Mouse (Mus musculus) liver, embryonic 16.5 days (tissue): ENCODE data around the gene Caln1. TPM values are rescaled to one million over a fixed set of nuclear protein-coding genes. Genes with fewer than 3 reads are reported as not detected.

Source experiments
- ATAC-seq: fragments of 200-750 bp; cut with Nextera tagmentation; 2 replicates; pipeline ENCODE4 v1.8.0; 2017; ENCODE audit warnings: low read depth, mild to moderate bottlenecking, moderate number of reproducible peaks, moderate library complexity
- H3K27ac ChIP-seq: fragments of 300-500 bp; sonication (generic); 2 replicates; pipeline ENCODE4 v1.5.1; 2014; ENCODE audit warnings: mild to moderate bottlenecking, low read length
- H3K27me3 ChIP-seq: fragments of 300-500 bp; sonication (generic); 2 replicates; pipeline ENCODE4 v1.6.1; 2014; ENCODE audit warnings: low read depth, low read length, mixed read lengths; ENCODE audit not compliant: control insufficient read depth, insufficient read depth
- H3K36me3 ChIP-seq: fragments of 300-500 bp; sonication (generic); 2 replicates; pipeline ENCODE4 v1.6.1; 2014; ENCODE audit warnings: mild to moderate bottlenecking; ENCODE audit not compliant: control insufficient read depth, insufficient read depth
- H3K4me1 ChIP-seq: fragments of 300-500 bp; sonication (generic); 2 replicates; pipeline ENCODE4 v1.6.1; 2014; ENCODE audit warnings: low read depth, low read length, mixed read lengths; ENCODE audit not compliant: control insufficient read depth
- H3K4me2 ChIP-seq: fragments of 300-500 bp; sonication (generic); 2 replicates; pipeline ENCODE4 v1.6.1; 2014; ENCODE audit warnings: low read depth, low read length, mixed read lengths
- H3K4me3 ChIP-seq: fragments of 300-500 bp; sonication (generic); 2 replicates; pipeline ENCODE4 v1.5.1; 2014; ENCODE audit warnings: low read depth, mild to moderate bottlenecking, low read length
- H3K9ac ChIP-seq: fragments of 300-500 bp; sonication (generic); 2 replicates; pipeline ENCODE4 v1.6.1; 2014; ENCODE audit warnings: low read depth, low read length
- H3K9me3 ChIP-seq: fragments of 300-500 bp; sonication (generic); replicated peaks from 2 replicates; pipeline ENCODE4 v1.6.1; 2016; ENCODE audit warnings: low read length; ENCODE audit not compliant: control insufficient read depth
- WGBS: fragments of 180-500 bp; shearing (Covaris S2); extraction: QIAGEN DNeasy Blood & Tissue Kit; methylation state at CpG from one replicate; pipeline ENCODE4 v1.1.7; 2014; ENCODE audit not compliant: insufficient replicate concordance; 5-methylcytosine and 5-hydroxymethylcytosine counted together
- polyA plus RNA-seq: library from polyadenylated mRNA; unstranded; fragments of >200 nt; fragmentation: Nextera tagmentation; extraction: Ambion mirVana; gene quantifications from 2 replicates; pipeline ENCODE4 v1.2.1, GENCODE M21; 2015

Gene Caln1
- polyA plus RNA-seq, 1 experiment from 2014 or later, result not detected

DNA sequence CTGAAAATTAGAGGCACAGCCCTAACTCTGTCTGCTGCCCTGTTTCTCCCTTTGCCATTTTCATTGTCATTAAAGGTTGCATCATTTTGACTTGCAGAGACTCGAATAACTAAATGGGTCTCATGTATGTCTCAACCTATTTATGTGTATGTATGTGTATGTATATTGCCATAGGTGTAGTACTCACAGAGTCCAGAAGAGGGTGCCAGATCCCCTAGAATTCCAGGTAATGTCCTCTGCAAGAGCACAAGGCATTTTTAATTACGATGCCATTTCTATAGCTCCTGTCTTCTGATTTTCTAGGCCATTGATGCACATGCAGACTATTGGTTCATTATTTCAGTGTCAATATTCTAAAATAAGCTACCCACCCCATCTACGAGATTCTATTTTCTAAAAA is 388.3 kb downstream of the Caln1 start:
- H3K4me1 ChIP-seq, result no peaks in the 10 kb centered on the region
- H3K27ac ChIP-seq, result no peak overlapping the region
- H3K36me3 ChIP-seq, result no peaks in the 10 kb centered on the region
- no peak overlapping the region for H3K9ac ChIP-seq
- 70% methylated on average over 3 of the region's 3 CpGs for WGBS
- H3K4me2 ChIP-seq, result no peak overlapping the region
- ATAC-seq, result no peak
- peaks cover 2% of the 10 kb centered on the region for H3K9me3 ChIP-seq
- no peaks in the 10 kb centered on the region for H3K27me3 ChIP-seq
- H3K4me3 ChIP-seq, result no peak overlapping the region

DNA sequence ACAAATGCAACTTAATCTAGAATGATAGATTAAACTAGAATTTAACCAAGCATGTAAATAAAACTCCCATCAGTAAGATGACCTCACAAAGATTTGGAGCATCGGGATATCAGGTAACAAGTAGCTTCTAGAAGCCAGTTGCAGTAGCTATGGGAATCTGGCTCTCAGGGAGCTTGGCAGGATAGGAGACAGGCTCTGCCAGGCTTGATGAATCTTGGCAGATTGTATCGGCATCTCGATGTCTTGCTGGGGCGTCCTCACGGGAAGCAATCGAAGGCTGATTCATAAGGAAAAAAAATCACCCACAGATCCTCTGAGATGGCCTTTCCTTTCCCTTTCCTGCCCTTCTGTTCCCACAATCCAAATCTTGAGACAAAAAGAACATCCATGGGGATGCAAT is 396.5 kb downstream of the Caln1 start:
- Histone ChIP-seq H3K4me2 (no peak overlapping the region), H3K36me3 (no peaks in the 10 kb centered on the region), H3K4me1 (no peaks in the 10 kb centered on the region), H3K27me3 (no peaks in the 10 kb centered on the region), H3K27ac (no peak overlapping the region), H3K9ac (no peak overlapping the region), H3K9me3 (peaks cover 2% of the 10 kb centered on the region; the same call in 1 of the 2 replicates), H3K4me3 (no peak overlapping the region)
- 76% methylated on average over 6 of the region's 6 CpGs for WGBS
- no peak for ATAC-seq

DNA sequence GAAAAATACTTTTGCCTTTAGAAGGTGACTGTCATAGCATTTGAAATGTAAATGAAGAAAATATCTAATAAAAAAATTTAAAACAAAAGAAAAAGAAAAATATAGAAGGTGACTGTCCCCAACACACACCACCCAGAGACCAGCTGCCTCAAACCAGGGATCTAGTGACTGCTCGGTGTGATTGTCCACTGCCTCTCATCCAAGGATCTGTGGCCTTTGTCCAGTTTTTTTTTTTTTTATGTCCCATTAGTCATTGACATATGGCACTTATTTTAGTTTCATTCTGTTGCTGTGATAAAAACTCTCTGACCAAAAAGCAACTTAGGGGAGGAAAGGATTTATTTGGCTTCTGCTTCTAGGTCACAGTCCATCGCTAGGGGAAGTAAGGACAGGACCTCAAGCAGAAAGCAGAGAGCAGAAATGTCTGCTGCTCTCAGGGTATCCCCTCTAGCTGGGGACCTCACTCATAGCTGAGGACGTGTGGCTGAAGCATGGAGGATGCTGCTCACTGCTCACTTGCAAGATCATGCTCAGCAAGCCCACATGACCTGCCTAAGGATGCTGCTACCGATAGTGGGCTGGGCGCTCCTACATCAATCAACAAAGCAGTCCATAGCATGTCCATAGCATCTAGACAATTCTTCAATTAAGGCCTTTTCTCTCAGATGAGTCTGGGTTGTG is 401.9 kb downstream of the Caln1 start:
- H3K27me3 ChIP-seq, result no peaks in the 10 kb centered on the region
- ATAC-seq, result no peak
- no peak overlapping the region for H3K27ac ChIP-seq
- H3K4me2 ChIP-seq, result no peak overlapping the region
- no peaks in the 10 kb centered on the region for H3K4me1 ChIP-seq
- no peak overlapping the region for H3K4me3 ChIP-seq
- no peaks in the 10 kb centered on the region for H3K9me3 ChIP-seq
- H3K36me3 ChIP-seq, result no peaks in the 10 kb centered on the region
- no peak overlapping the region for H3K9ac ChIP-seq
- WGBS, result 62% methylated on average over 5 of the region's 5 CpGs

DNA sequence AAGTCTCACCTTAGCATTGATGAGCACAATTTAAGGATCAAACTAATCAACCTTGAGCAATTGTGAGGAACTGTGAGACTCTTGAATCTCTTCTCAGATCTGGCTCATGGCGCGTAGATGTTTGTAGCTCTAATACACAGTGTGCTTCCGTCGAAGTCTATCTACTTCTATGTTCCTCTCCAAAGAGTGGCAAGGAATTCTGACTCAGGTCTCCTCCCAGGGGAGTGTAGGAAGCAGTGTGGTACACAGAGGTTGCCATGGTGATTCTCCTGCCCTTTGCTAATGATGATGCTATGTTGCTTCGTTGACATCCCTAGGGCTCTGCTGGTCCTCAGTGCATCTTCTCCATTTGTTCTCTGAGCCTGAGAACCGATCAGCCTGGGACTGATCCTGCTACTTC is 403.2 kb downstream of the Caln1 start:
- Histone ChIP-seq H3K9me3 (no peaks in the 10 kb centered on the region), H3K27me3 (no peaks in the 10 kb centered on the region), H3K36me3 (no peaks in the 10 kb centered on the region), H3K27ac (no peak overlapping the region), H3K4me3 (no peak overlapping the region), H3K9ac (no peak overlapping the region), H3K4me2 (no peak overlapping the region), H3K4me1 (no peaks in the 10 kb centered on the region)
- 74% methylated on average over 6 of the region's 6 CpGs for WGBS
- ATAC-seq, result no peak

DNA sequence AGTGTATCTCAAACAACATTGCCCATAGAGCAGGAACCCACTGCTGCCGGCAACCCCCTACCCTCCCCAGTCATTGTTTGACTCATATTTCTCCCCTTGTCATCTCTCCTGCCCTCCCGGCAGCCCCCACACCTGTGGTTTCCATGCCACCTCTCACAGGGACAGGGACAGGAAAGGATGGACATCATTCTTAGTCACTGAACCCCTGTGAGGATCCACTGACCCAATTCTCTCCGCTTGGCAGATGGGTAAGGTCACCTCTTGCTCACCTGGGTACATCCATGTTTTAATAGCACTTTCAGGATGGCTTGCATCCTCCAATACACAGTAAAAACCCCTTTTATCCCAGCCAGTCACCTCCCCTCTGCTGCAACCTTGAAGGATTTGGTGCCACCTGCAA is 405.7 kb downstream of the Caln1 start:
- Histone ChIP-seq H3K36me3 (no peaks in the 10 kb centered on the region), H3K9me3 (no peaks in the 10 kb centered on the region), H3K9ac (no peak overlapping the region), H3K27me3 (no peaks in the 10 kb centered on the region), H3K4me1 (no peaks in the 10 kb centered on the region), H3K27ac (no peak overlapping the region), H3K4me2 (no peak overlapping the region), H3K4me3 (no peak overlapping the region)
- no peak for ATAC-seq
- WGBS, result 68% methylated on average over 3 of the region's 3 CpGs

DNA sequence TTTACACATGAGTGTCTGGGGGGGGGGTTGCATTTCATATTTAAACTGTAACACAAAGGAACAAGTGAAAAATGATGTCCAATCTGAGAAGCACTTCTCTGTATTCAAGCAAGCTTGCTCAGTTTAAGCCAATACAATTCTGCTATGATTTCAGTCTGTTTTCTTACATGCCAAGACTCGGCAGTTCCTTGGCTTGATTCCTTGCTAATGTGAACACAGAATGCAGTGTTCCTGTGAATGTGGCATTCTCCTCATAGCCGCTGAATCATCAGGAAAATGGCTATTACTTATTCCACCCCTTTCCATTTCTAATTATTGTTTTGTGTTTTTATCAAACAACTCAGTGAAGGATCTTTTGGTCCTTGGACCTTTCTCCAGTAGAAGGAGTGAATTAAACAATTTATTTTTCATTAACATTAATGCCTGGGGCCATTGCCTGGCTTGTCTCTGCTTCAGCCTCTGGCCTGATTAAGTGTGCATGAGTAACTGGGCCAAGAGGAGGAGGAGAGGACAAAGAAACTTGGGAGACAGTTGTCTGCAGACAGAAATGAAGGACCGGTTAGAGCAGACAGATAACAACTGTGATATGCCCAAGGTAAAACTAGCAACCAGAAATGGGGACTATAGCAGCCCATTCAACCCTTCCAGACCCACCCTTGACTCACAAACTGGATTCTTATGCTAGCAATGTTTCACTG is 423.6 kb downstream of the Caln1 start:
- 61% methylated on average over 3 of the region's 3 CpGs for WGBS
- Histone ChIP-seq H3K36me3 (no peaks in the 10 kb centered on the region), H3K27ac (no peak overlapping the region), H3K9ac (no peak overlapping the region), H3K4me1 (no peaks in the 10 kb centered on the region), H3K4me2 (no peak overlapping the region), H3K27me3 (no peaks in the 10 kb centered on the region), H3K9me3 (no peaks in the 10 kb centered on the region), H3K4me3 (no peak overlapping the region)
- no peak for ATAC-seq

DNA sequence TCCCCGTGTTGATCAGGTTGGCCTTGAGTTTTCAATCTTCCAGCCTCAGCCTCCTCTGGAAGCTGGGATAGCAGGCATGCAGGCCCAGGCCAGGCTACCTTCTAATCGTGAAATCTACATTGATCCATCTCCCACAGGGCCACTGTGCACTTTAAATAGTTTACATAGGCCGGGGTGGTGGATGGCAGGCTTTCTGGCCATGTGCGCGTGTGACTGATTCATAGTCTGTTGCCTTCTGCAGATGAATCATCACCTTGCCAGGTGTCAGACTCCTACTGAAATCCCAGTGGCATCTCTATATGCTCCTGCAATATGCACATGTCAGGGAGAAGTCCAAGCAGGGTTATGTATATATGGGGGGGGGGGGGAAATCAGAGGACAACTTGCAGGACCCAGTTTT is 428.5 kb downstream of the Caln1 start:
- no peak overlapping the region for H3K27ac ChIP-seq
- 67% methylated on average over 5 of the region's 5 CpGs for WGBS
- no peak overlapping the region for H3K4me3 ChIP-seq
- H3K36me3 ChIP-seq, result no peaks in the 10 kb centered on the region
- no peaks in the 10 kb centered on the region for H3K4me1 ChIP-seq
- no peak for ATAC-seq
- no peak overlapping the region for H3K9ac ChIP-seq
- no peaks in the 10 kb centered on the region for H3K9me3 ChIP-seq
- no peaks in the 10 kb centered on the region for H3K27me3 ChIP-seq
- H3K4me2 ChIP-seq, result no peak overlapping the region

DNA sequence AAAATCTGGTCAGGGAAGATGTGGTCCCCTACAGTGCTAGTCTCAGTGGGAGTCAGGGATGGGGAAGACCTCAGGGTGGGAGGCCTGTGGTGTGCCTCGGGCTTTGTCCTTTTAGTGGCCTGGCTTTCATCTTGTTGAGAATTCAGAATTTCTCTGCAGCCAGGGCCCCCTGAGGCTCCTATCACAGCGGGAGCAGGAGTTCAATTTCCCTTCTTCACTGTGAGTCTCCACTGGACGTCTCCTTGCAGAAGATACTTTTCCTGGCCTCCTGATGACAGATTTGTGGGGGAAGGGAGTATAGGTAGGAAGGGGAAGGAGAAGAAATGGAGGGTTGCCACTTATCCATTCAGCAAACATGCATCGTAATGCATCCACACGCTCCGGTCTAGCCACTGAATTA is 441.1 kb downstream of the Caln1 start:
- H3K36me3 ChIP-seq, result no peaks in the 10 kb centered on the region
- H3K4me3 ChIP-seq, result no peak overlapping the region
- H3K27ac ChIP-seq, result no peak overlapping the region
- no peaks in the 10 kb centered on the region for H3K4me1 ChIP-seq
- H3K4me2 ChIP-seq, result no peak overlapping the region
- H3K9me3 ChIP-seq, result peaks cover 4% of the 10 kb centered on the region
- WGBS, result 23% methylated on average over 6 of the region's 6 CpGs
- no peak overlapping the region for H3K9ac ChIP-seq
- ATAC-seq, result no peak
- no peaks in the 10 kb centered on the region for H3K27me3 ChIP-seq

DNA sequence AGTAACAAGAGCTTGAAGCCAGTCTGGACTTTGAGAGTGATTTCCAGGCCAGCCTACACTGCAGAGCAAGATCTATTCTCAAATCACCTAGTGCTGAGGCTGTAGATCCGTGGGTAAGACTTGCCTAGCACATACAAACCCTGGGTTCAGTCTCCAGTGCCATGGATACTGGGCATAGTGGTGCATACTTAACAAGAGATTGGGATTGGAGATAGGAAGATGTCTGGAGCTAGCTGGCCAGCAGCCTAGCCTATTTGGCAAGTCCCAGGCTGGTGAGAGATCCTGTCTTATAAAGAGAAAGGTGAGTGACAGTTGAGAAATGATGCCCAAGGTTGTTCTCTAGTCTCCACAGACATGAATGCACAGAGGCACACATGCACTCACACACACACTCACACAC is 441.6 kb downstream of the Caln1 start:
- 19% methylated on average over 1 of the region's 1 CpGs for WGBS
- no peak for ATAC-seq
- Histone ChIP-seq H3K27me3 (no peaks in the 10 kb centered on the region), H3K9me3 (peaks cover 4% of the 10 kb centered on the region), H3K27ac (no peak overlapping the region), H3K4me1 (no peaks in the 10 kb centered on the region), H3K4me2 (no peak overlapping the region), H3K9ac (no peak overlapping the region), H3K4me3 (no peak overlapping the region), H3K36me3 (no peaks in the 10 kb centered on the region)
